Mouse (Mus musculus): ENCODE measurements at regions not wholly inside any gene's neighbourhood (a gene's known extent, or its start where the extent isn't known, plus 50 kb on each side); places are given as distances from the start of the nearest gene placed in this dataset.

- 95% methylated on average over 11 of the region's 11 CpGs for WGBS
- no peak overlapping the region for H3K4me3 ChIP-seq (ENCODE audit: low read depth, low read length)
- H3K36me3 ChIP-seq (ENCODE audit: control insufficient read depth, insufficient read depth, low read length), result no peaks in the 10 kb centered on the region
- no peaks in the 10 kb centered on the region for H3K4me1 ChIP-seq (ENCODE audit: control insufficient read depth, insufficient read depth, low read length)
- no peak overlapping the region for H3K9ac ChIP-seq (ENCODE audit: low read length)
- H3K27ac ChIP-seq (ENCODE audit: low read depth, low read length), result no peak overlapping the region
- ATAC-seq (ENCODE audit: insufficient read depth, low FRiP score, low TSS enrichment), result no peak
- no peaks in the 10 kb centered on the region for H3K9me3 ChIP-seq (ENCODE audit: control insufficient read depth, low read length)
- H3K27me3 ChIP-seq (ENCODE audit: control insufficient read depth, insufficient read depth, low read length), result no peaks in the 10 kb centered on the region
- DNase-seq (ENCODE audit: low spot score), result no peak
- no peak overlapping the region for H3K4me2 ChIP-seq (ENCODE audit: low read depth)
Measured at GRCm38 (mm10) chr9:84966558-84967154, 345.9 kb upstream of the Gm11114 start.

GRCm38 (mm10) chr9:84969975-84970608 lies 342.5 kb upstream of the Gm11114 start:
- no peak for ATAC-seq (ENCODE audit: insufficient read depth, low FRiP score, low TSS enrichment)
- Histone ChIP-seq H3K4me2 (ENCODE audit: low read depth) (no peak overlapping the region), H3K36me3 (ENCODE audit: control insufficient read depth, insufficient read depth, low read length) (no peaks in the 10 kb centered on the region), H3K4me1 (ENCODE audit: control insufficient read depth, insufficient read depth, low read length) (no peaks in the 10 kb centered on the region), H3K9ac (ENCODE audit: low read length) (no peak overlapping the region), H3K4me3 (ENCODE audit: low read depth, low read length) (no peak overlapping the region), H3K27ac (ENCODE audit: low read depth, low read length) (no peak overlapping the region), H3K9me3 (ENCODE audit: control insufficient read depth, low read length) (no peaks in the 10 kb centered on the region), H3K27me3 (ENCODE audit: control insufficient read depth, insufficient read depth, low read length) (no peaks in the 10 kb centered on the region)
- 86% methylated on average over 3 of the region's 3 CpGs for WGBS
- DNase-seq (ENCODE audit: low spot score), result no peak

DNA sequence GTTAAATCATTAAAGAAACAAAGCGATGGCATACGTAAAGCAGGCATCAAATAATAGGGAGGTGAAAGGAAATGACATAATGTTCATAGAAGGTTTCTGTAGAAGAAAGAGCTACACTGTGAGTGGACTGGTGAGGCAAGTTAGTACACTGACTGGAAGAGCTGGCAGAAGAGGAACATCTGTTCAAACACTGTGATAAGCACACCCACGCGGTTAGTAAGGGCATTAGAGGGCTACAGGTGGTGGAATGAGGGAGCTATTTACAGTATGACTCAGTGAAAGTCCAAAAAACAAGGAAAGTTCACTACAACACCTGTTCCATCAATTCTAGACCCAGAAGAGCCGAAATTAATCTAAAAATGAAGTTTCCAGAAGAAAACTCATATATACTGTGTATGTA lies 335.1 kb upstream of the Gm11114 start:
- Histone ChIP-seq H3K4me3 (ENCODE audit: low read depth, low read length) (no peak overlapping the region), H3K9me3 (ENCODE audit: control insufficient read depth, low read length) (no peaks in the 10 kb centered on the region), H3K36me3 (ENCODE audit: control insufficient read depth, insufficient read depth, low read length) (no peaks in the 10 kb centered on the region), H3K4me1 (ENCODE audit: control insufficient read depth, insufficient read depth, low read length) (no peaks in the 10 kb centered on the region), H3K27ac (ENCODE audit: low read depth, low read length) (no peak overlapping the region), H3K4me2 (ENCODE audit: low read depth) (no peak overlapping the region), H3K27me3 (ENCODE audit: control insufficient read depth, insufficient read depth, low read length) (no peaks in the 10 kb centered on the region), H3K9ac (ENCODE audit: low read length) (no peak overlapping the region)
- DNase-seq (ENCODE audit: low spot score) (no peak), ATAC-seq (ENCODE audit: insufficient read depth, low FRiP score, low TSS enrichment) (no peak)
- WGBS, result 84% methylated on average over 5 of the region's 5 CpGs

GRCm38 (mm10) chr9:85003414-85003813 lies 309.2 kb upstream of the Gm11114 start:
- no peaks in the 10 kb centered on the region for H3K27me3 ChIP-seq (ENCODE audit: control insufficient read depth, insufficient read depth, low read length)

GRCm38 (mm10) chr9:85011361-85011760 lies 301.2 kb upstream of the Gm11114 start:
- Histone ChIP-seq H3K27ac (ENCODE audit: low read depth, low read length) (no peak overlapping the region), H3K4me3 (ENCODE audit: low read depth, low read length) (no peak overlapping the region), H3K4me1 (ENCODE audit: control insufficient read depth, insufficient read depth, low read length) (no peaks in the 10 kb centered on the region), H3K27me3 (ENCODE audit: control insufficient read depth, insufficient read depth, low read length) (no peaks in the 10 kb centered on the region), H3K9me3 (ENCODE audit: control insufficient read depth, low read length) (no peaks in the 10 kb centered on the region), H3K9ac (ENCODE audit: low read length) (no peak overlapping the region), H3K4me2 (ENCODE audit: low read depth) (no peak overlapping the region), H3K36me3 (ENCODE audit: control insufficient read depth, insufficient read depth, low read length) (no peaks in the 10 kb centered on the region)
- no peak for ATAC-seq (ENCODE audit: insufficient read depth, low FRiP score, low TSS enrichment)
- WGBS, result 88% methylated on average over 1 of the region's 1 CpGs
- DNase-seq (ENCODE audit: low spot score), result no peak

More at GRCm38 (mm10) chr9:85003414-85003813, 309.2 kb upstream of the Gm11114 start:
- ATAC-seq (ENCODE audit: insufficient read depth, low FRiP score, low TSS enrichment) (no peak), DNase-seq (ENCODE audit: low spot score) (no peak)
- no peak overlapping the region for H3K27ac ChIP-seq (ENCODE audit: low read depth, low read length)
- 71% methylated on average over 1 of the region's 1 CpGs for WGBS
- H3K36me3 ChIP-seq (ENCODE audit: control insufficient read depth, insufficient read depth, low read length), result no peaks in the 10 kb centered on the region
- no peak overlapping the region for H3K4me3 ChIP-seq (ENCODE audit: low read depth, low read length)
- H3K4me1 ChIP-seq (ENCODE audit: control insufficient read depth, insufficient read depth, low read length), result no peaks in the 10 kb centered on the region
- H3K4me2 ChIP-seq (ENCODE audit: low read depth), result no peak overlapping the region
- no peaks in the 10 kb centered on the region for H3K9me3 ChIP-seq (ENCODE audit: control insufficient read depth, low read length)
- H3K9ac ChIP-seq (ENCODE audit: low read length), result no peak overlapping the region

GRCm38 (mm10) chr9:85048112-85048978 lies 264.2 kb upstream of the Gm11114 start:
- no peaks in the 10 kb centered on the region for H3K4me1 ChIP-seq (ENCODE audit: control insufficient read depth, insufficient read depth, low read length)
- H3K27me3 ChIP-seq (ENCODE audit: control insufficient read depth, insufficient read depth, low read length), result no peaks in the 10 kb centered on the region
- 61% methylated on average over 2 of the region's 2 CpGs for WGBS
- H3K36me3 ChIP-seq (ENCODE audit: control insufficient read depth, insufficient read depth, low read length), result no peaks in the 10 kb centered on the region
- H3K9ac ChIP-seq (ENCODE audit: low read length), result no peak overlapping the region
- DNase-seq (ENCODE audit: low spot score) (no peak), ATAC-seq (ENCODE audit: insufficient read depth, low FRiP score, low TSS enrichment) (peak; percentile 37; the same call in 1 of the 2 replicates)
- no peaks in the 10 kb centered on the region for H3K9me3 ChIP-seq (ENCODE audit: control insufficient read depth, low read length)
- H3K4me2 ChIP-seq (ENCODE audit: low read depth), result no peak overlapping the region
- H3K4me3 ChIP-seq (ENCODE audit: low read depth, low read length), result no peak overlapping the region
- H3K27ac ChIP-seq (ENCODE audit: low read depth, low read length), result no peak overlapping the region

- H3K36me3 ChIP-seq (ENCODE audit: control insufficient read depth, insufficient read depth, low read length), result no peaks in the 10 kb centered on the region
- DNase-seq (ENCODE audit: low spot score) (no peak), ATAC-seq (ENCODE audit: insufficient read depth, low FRiP score, low TSS enrichment) (no peak)
- 86% methylated on average over 4 of the region's 4 CpGs for WGBS
- no peak overlapping the region for H3K4me2 ChIP-seq (ENCODE audit: low read depth)
- no peak overlapping the region for H3K4me3 ChIP-seq (ENCODE audit: low read depth, low read length)
- H3K4me1 ChIP-seq (ENCODE audit: control insufficient read depth, insufficient read depth, low read length), result no peaks in the 10 kb centered on the region
- no peak overlapping the region for H3K9ac ChIP-seq (ENCODE audit: low read length)
- H3K9me3 ChIP-seq (ENCODE audit: control insufficient read depth, low read length), result no peaks in the 10 kb centered on the region
- no peak overlapping the region for H3K27ac ChIP-seq (ENCODE audit: low read depth, low read length)
- no peaks in the 10 kb centered on the region for H3K27me3 ChIP-seq (ENCODE audit: control insufficient read depth, insufficient read depth, low read length)
Measured at GRCm38 (mm10) chr9:85052526-85052925, 260.0 kb upstream of the Gm11114 start.

GRCm38 (mm10) chr9:85079975-85080374 lies 232.6 kb upstream of the Gm11114 start:
- no peak overlapping the region for H3K27ac ChIP-seq (ENCODE audit: low read depth, low read length)
- H3K27me3 ChIP-seq (ENCODE audit: control insufficient read depth, insufficient read depth, low read length), result no peaks in the 10 kb centered on the region
- DNase-seq (ENCODE audit: low spot score) (no peak), ATAC-seq (ENCODE audit: insufficient read depth, low FRiP score, low TSS enrichment) (no peak)
- no peak overlapping the region for H3K9ac ChIP-seq (ENCODE audit: low read length)
- 92% methylated on average over 5 of the region's 5 CpGs for WGBS
- H3K9me3 ChIP-seq (ENCODE audit: control insufficient read depth, low read length), result no peaks in the 10 kb centered on the region
- H3K4me1 ChIP-seq (ENCODE audit: control insufficient read depth, insufficient read depth, low read length), result no peaks in the 10 kb centered on the region
- H3K36me3 ChIP-seq (ENCODE audit: control insufficient read depth, insufficient read depth, low read length), result no peaks in the 10 kb centered on the region
- no peak overlapping the region for H3K4me2 ChIP-seq (ENCODE audit: low read depth)
- H3K4me3 ChIP-seq (ENCODE audit: low read depth, low read length), result no peak overlapping the region

All from neural tube, embryonic 11.5 days (tissue).